Mouse (Mus musculus) heart, postnatal 0 days (tissue): ENCODE results near the gene Fam3b. TPM values are rescaled to one million over a fixed set of nuclear protein-coding genes. Genes with fewer than 3 reads are reported as not detected.

Experiments used
- ATAC-seq: fragments of 200-750 bp; cut with Nextera tagmentation; 2 replicates; pipeline ENCODE4 v1.8.0; 2017; ENCODE audit warnings: low read depth, moderate number of reproducible peaks, moderate library complexity; ENCODE audit not compliant: insufficient read depth
- DNase-seq: peaks from one replicate; pipeline ENCODE4 v3.0.0-alpha.2; 2016; ENCODE audit warnings: low spot score
- H3K27ac ChIP-seq: fragments of 300-500 bp; sonication (generic); 2 replicates; pipeline ENCODE4 v1.5.1; 2014; ENCODE audit warnings: low read depth, mild to moderate bottlenecking
- H3K27me3 ChIP-seq: fragments of 300-500 bp; sonication (generic); 2 replicates; pipeline ENCODE4 v1.6.1; 2014; ENCODE audit warnings: low read length, mixed read lengths; ENCODE audit not compliant: control insufficient read depth, insufficient read depth
- H3K36me3 ChIP-seq: fragments of 300-500 bp; sonication (generic); replicated peaks from 2 replicates; pipeline ENCODE4 v1.6.1; 2014; ENCODE audit warnings: low read length, mixed read lengths; ENCODE audit not compliant: control insufficient read depth, insufficient read depth
- H3K4me1 ChIP-seq: fragments of 300-500 bp; sonication (generic); 2 replicates; pipeline ENCODE4 v1.6.1; 2014; ENCODE audit warnings: antibody characterized with exemption; ENCODE audit not compliant: control insufficient read depth, insufficient read depth
- H3K4me2 ChIP-seq: fragments of 300-500 bp; sonication (generic); 2 replicates; pipeline ENCODE4 v1.6.1; 2014; ENCODE audit warnings: low read depth, mild to moderate bottlenecking, low read length, moderate library complexity
- H3K4me3 ChIP-seq: fragments of 300-500 bp; sonication (generic); 2 replicates; pipeline ENCODE4 v1.5.1; 2014; ENCODE audit warnings: low read depth, low read length
- H3K9ac ChIP-seq: fragments of 300-500 bp; sonication (generic); replicated peaks from 2 replicates; pipeline ENCODE4 v1.6.1; 2014; ENCODE audit warnings: low read depth, low read length, mixed read lengths
- H3K9me3 ChIP-seq: fragments of 300-500 bp; sonication (generic); replicated peaks from 2 replicates; pipeline ENCODE4 v1.6.1; 2016; ENCODE audit warnings: low read length; ENCODE audit not compliant: control insufficient read depth
- CTCF ChIP-seq: IDR thresholded peaks from 2 replicates; pipeline ENCODE4 v1.5.1; 2016; ENCODE audit warnings: antibody characterized with exemption, control low read depth, low read depth
- EP300 ChIP-seq: IDR thresholded peaks from 2 replicates; pipeline ENCODE4 v1.6.1; 2016; ENCODE audit warnings: antibody characterized with exemption, low read depth
- WGBS: fragments of 180-500 bp; shearing (Covaris S2); extraction: QIAGEN DNeasy Blood & Tissue Kit; methylation state at CpG from one replicate; pipeline ENCODE4 v1.1.7; 2014; 5-methylcytosine and 5-hydroxymethylcytosine counted together
- polyA plus RNA-seq: library from polyadenylated mRNA; unstranded; fragments of >200 nt; fragmentation: Nextera tagmentation; extraction: Ambion mirVana; gene quantifications from 2 replicates; pipeline ENCODE4 v1.2.1, GENCODE M21; 2015
- total RNA-seq: library from RNA; depleted of rRNA; stranded (reverse); fragments of >200 nt; gene quantifications from 2 replicates; pipeline ENCODE4 v1.2.3, GENCODE M21; 2014; ENCODE audit warnings: low replicate concordance

Gene Fam3b
- total and polyA plus RNA-seq, 2 experiments from 2014 or later = not detected

- H3K36me3 ChIP-seq = no peaks in the 10 kb centered on the region
- no peak overlapping the region for H3K4me3 ChIP-seq
- ATAC-seq = no peak
These were observed 67.2 kb downstream of the Fam3b start for GRCm38 (mm10) chr16:97447386-97447785.

GRCm38 (mm10) chr16:97443670-97444263, 70.8 kb downstream of the Fam3b start:
- Histone ChIP-seq H3K9ac (no peak overlapping the region), H3K4me3 (no peak overlapping the region), H3K27me3 (no peaks in the 10 kb centered on the region), H3K4me1 (no peaks in the 10 kb centered on the region), H3K36me3 (no peaks in the 10 kb centered on the region), H3K27ac (no peak overlapping the region), H3K4me2 (no peak overlapping the region), H3K9me3 (no peaks in the 10 kb centered on the region)
- TF ChIP-seq EP300 = no peak
- TF ChIP-seq CTCF = peak; percentile 90
- ATAC-seq (peak; percentile 64), DNase-seq (peak; percentile 71)
- WGBS = 43% methylated on average over 14 of the region's 14 CpGs

More at GRCm38 (mm10) chr16:97447386-97447785, 67.2 kb downstream of the Fam3b start:
- Histone ChIP-seq H3K9ac (no peak overlapping the region), H3K9me3 (no peaks in the 10 kb centered on the region), H3K4me1 (no peaks in the 10 kb centered on the region), H3K4me2 (no peak overlapping the region), H3K27ac (no peak overlapping the region), H3K27me3 (no peaks in the 10 kb centered on the region)
- TF ChIP-seq EP300 (no peak), CTCF (no peak)
- DNase-seq = no peak

GRCm38 (mm10) chr16:97441967-97442366, 72.6 kb downstream of the Fam3b start:
- no peak for ATAC-seq
- 74% methylated on average over 9 of the region's 9 CpGs for WGBS
- Histone ChIP-seq H3K36me3 (no peaks in the 10 kb centered on the region), H3K9me3 (no peaks in the 10 kb centered on the region), H3K9ac (no peak overlapping the region), H3K4me2 (no peak overlapping the region), H3K27me3 (no peaks in the 10 kb centered on the region), H3K4me1 (no peaks in the 10 kb centered on the region), H3K27ac (no peak overlapping the region), H3K4me3 (no peak overlapping the region)
- no peak for TF ChIP-seq CTCF
- TF ChIP-seq EP300 = no peak
- no peak for DNase-seq

GRCm38 (mm10) chr16:97438191-97438590, 76.4 kb downstream of the Fam3b start:
- no peak for TF ChIP-seq EP300
- TF ChIP-seq CTCF = no peak
- no peak overlapping the region for H3K4me3 ChIP-seq
- H3K27ac ChIP-seq = no peak overlapping the region
- no peak overlapping the region for H3K4me2 ChIP-seq
- no peaks in the 10 kb centered on the region for H3K4me1 ChIP-seq
- DNase-seq = no peak
- H3K9me3 ChIP-seq = no peaks in the 10 kb centered on the region
- H3K36me3 ChIP-seq = no peaks in the 10 kb centered on the region
- 62% methylated on average over 3 of the region's 3 CpGs for WGBS
- no peaks in the 10 kb centered on the region for H3K27me3 ChIP-seq
- ATAC-seq = no peak
- no peak overlapping the region for H3K9ac ChIP-seq

- TF ChIP-seq CTCF (no peak), EP300 (no peak)
- no peak for ATAC-seq
- no peak overlapping the region for H3K27ac ChIP-seq
- H3K36me3 ChIP-seq = no peaks in the 10 kb centered on the region
- no peaks in the 10 kb centered on the region for H3K9me3 ChIP-seq
- DNase-seq = no peak
- WGBS = 32% methylated on average over 1 of the region's 1 CpGs
- H3K9ac ChIP-seq = no peak overlapping the region
- H3K4me3 ChIP-seq = no peak overlapping the region
- H3K27me3 ChIP-seq = no peaks in the 10 kb centered on the region
- no peaks in the 10 kb centered on the region for H3K4me1 ChIP-seq
- no peak overlapping the region for H3K4me2 ChIP-seq
These were observed 77.1 kb downstream of the Fam3b start for GRCm38 (mm10) chr16:97437448-97438056.

GRCm38 (mm10) chr16:97434206-97434605, 80.4 kb downstream of the Fam3b start:
- H3K4me1 ChIP-seq = no peaks in the 10 kb centered on the region
- no peak overlapping the region for H3K4me3 ChIP-seq
- 87% methylated on average over 2 of the region's 2 CpGs for WGBS
- no peaks in the 10 kb centered on the region for H3K27me3 ChIP-seq
- H3K36me3 ChIP-seq = no peaks in the 10 kb centered on the region
- no peak overlapping the region for H3K9ac ChIP-seq
- ATAC-seq (no peak), DNase-seq (no peak)
- no peak overlapping the region for H3K27ac ChIP-seq
- no peaks in the 10 kb centered on the region for H3K9me3 ChIP-seq
- TF ChIP-seq EP300 (no peak), CTCF (no peak)
- H3K4me2 ChIP-seq = no peak overlapping the region
